In genomic region chr19:42725973-42726350, GRCm38 (mm10) we compare ENCODE assay signal across 21 mouse cellular contexts. TPM values are rescaled to one million over a fixed set of nuclear protein-coding genes. Genes with fewer than 3 reads are reported as not detected.
DNase-seq lines count a peak whose midpoint lies in the region; ATAC-seq and TF ChIP-seq lines count a peak whose summit lies in the region.
"Had no signal": no experiment of that assay in that cellular context is flagged by ENCODE, and none has a peak within 500 bp of the region (broad histone marks: within the 10 kb centered on the region; RNA-seq: fewer than 3 reads in every experiment).

No protein-coding gene starts in this region.

- H3K4me3 ChIP-seq in kidney, postnatal 0 days (replicated peaks; ENCODE audit: low read depth, low read length), result no peak overlapping the region
- H3K4me3 ChIP-seq in limb, embryonic 12.5 days (replicated peaks), result no peak overlapping the region
- no peak overlapping the region for H3K4me3 ChIP-seq in lung, adult 2 months (replicated peaks; ENCODE audit: extremely low read depth, low read depth, low read length)
- H3K4me3 ChIP-seq: embryonic facial prominence, embryonic 12.5 days; erythroblast, embryonic 14.5 days; hindbrain, embryonic 10.5 days; stomach, embryonic 15.5 days had no signal

- H3K9ac ChIP-seq in kidney, postnatal 0 days (ENCODE audit: low read depth, low read length), result no peak overlapping the region
- H3K9ac ChIP-seq in limb, embryonic 12.5 days (replicated peaks), result no peak overlapping the region
- H3K9ac ChIP-seq: embryonic facial prominence, embryonic 12.5 days; lung, embryonic 14.5 days; stomach, embryonic 15.5 days had no signal

- no peak for TF ChIP-seq POLR2A in lung, adult 2 months (IDR thresholded peaks at IDR 0.05; ENCODE audit: borderline replicate concordance, extremely low read depth, low read depth, low read length)

- H3K4me1 ChIP-seq in kidney, postnatal 0 days (replicated peaks; ENCODE audit: insufficient read depth, low read length), result 0 out of 2 replicates have a peak, but pooled peaks cover 5% of the 10 kb centered on the region
- peaks cover 51% of the 10 kb centered on the region for H3K4me1 ChIP-seq in limb, embryonic 12.5 days (replicated peaks)
- H3K4me1 ChIP-seq in lung, adult 2 months (ENCODE audit: control insufficient read depth, insufficient read depth, low read length), result no peaks in the 10 kb centered on the region

- ATAC-seq in kidney, postnatal 0 days (replicated peaks; ENCODE audit: low FRiP score, low read depth), result 0 out of 2 replicates have a peak, but pooled peaks have one; percentile 22
- ATAC-seq in limb, embryonic 12.5 days (ENCODE audit: insufficient number of reproducible peaks, insufficient read depth, low FRiP score, low TSS enrichment, low read depth), result no peak
- ATAC-seq: forebrain, embryonic 14.5 days had no signal

- H3K4me2 ChIP-seq in kidney, postnatal 0 days (ENCODE audit: low read length), result no peak overlapping the region
- no peak overlapping the region for H3K4me2 ChIP-seq in limb, embryonic 12.5 days
- H3K4me2 ChIP-seq: embryonic facial prominence, embryonic 12.5 days; liver, embryonic 11.5 days; lung, embryonic 14.5 days; stomach, embryonic 15.5 days had no signal

- WGBS in kidney, postnatal 0 days, result 45% methylated on average over 3 of the region's 3 CpGs
- 49% methylated on average over 3 of the region's 3 CpGs for WGBS in limb, embryonic 12.5 days
- WGBS in lung, adult 2 months, result 94% methylated on average over 3 of the region's 3 CpGs

- peak; percentile 20 for DNase-seq in adrenal gland, adult 8-10 months
- DNase-seq in adrenal gland, postnatal 4 days (ENCODE audit: low spot score in 2 of 2), result no peak
- DNase-seq in kidney, adult 18-20 months, result peak; percentile 54
- DNase-seq in kidney, postnatal 0 days (ENCODE audit: low spot score), result peak; percentile 43
- DNase-seq in gastrocnemius, postnatal 25 days, result no peak
- no peak for DNase-seq in lung, adult 2 months
- no peak for DNase-seq in right cerebral cortex, postnatal 4 days
- DNase-seq: gastrocnemius, postnatal 14 days; lung, embryonic 14.5 days; lung, postnatal 36 days; right cerebral cortex, postnatal 25 days; thymus, adult 2 months had no signal

- no peaks in the 10 kb centered on the region for H3K36me3 ChIP-seq in kidney, postnatal 0 days (ENCODE audit: insufficient read depth, low read length)
- H3K36me3 ChIP-seq in limb, embryonic 12.5 days, result no peaks in the 10 kb centered on the region
- H3K36me3 ChIP-seq: embryonic facial prominence, embryonic 12.5 days; hindbrain, embryonic 10.5 days; stomach, embryonic 15.5 days had no signal

- TF ChIP-seq CTCF in kidney, postnatal 0 days (IDR thresholded peaks at IDR 0.05; ENCODE audit: low read depth), result no peak
- TF ChIP-seq CTCF in lung, adult 2 months (IDR thresholded peaks at IDR 0.05; ENCODE audit: insufficient read depth, low read length), result no peak

- H3K27ac ChIP-seq in kidney, postnatal 0 days, result no peak overlapping the region
- H3K27ac ChIP-seq in limb, embryonic 12.5 days, result 0 out of 2 replicates have a peak overlapping the region, but pooled peaks have one; percentile 12
- H3K27ac ChIP-seq: embryonic facial prominence, embryonic 12.5 days; hindbrain, embryonic 10.5 days; hindbrain, postnatal 0 days; stomach, embryonic 15.5 days had no signal

- H3K9me3 ChIP-seq in kidney, postnatal 0 days (replicated peaks; ENCODE audit: low read length), result no peaks in the 10 kb centered on the region
- H3K9me3 ChIP-seq in limb, embryonic 12.5 days, result no peaks in the 10 kb centered on the region
- H3K9me3 ChIP-seq: embryonic facial prominence, embryonic 12.5 days; hindbrain, embryonic 10.5 days; stomach, embryonic 15.5 days had no signal

- no peaks in the 10 kb centered on the region for H3K27me3 ChIP-seq in kidney, postnatal 0 days (ENCODE audit: insufficient read depth, low read length)
- peaks cover 9% of the 10 kb centered on the region for H3K27me3 ChIP-seq in limb, embryonic 12.5 days
- H3K27me3 ChIP-seq: embryonic facial prominence, embryonic 12.5 days; stomach, embryonic 15.5 days had no signal

RNA-seq across cellular contexts. Expression of gene Pyroxd2, which starts 26.6 kb away (rescaled TPM):
- total RNA-seq in adrenal gland, adult 8-10 months (2022), result 10 to 100 TPM; 37.8 to 64.5 (median 50.9) TPM
- total RNA-seq in adrenal gland, postnatal 4 days (2021), result 10 to 100 TPM; 54.2 to 55.8 TPM
- polyA plus RNA-seq in kidney, postnatal 0 days (2015; fragmentation: Nextera tagmentation; extraction: Ambion mirVana), result 11.0 and 14.2 TPM in 2 replicates
- polyA plus RNA-seq in limb, embryonic 12.5 days (2016; fragmentation: Nextera tagmentation; extraction: Ambion mirVana), result 1.2 and 1.4 TPM in 2 replicates
- 1 to 10 TPM in 1 of 2 experiments, under 1 TPM in 1; 0.82 to 2.1 TPM for total RNA-seq in gastrocnemius, postnatal 25 days (2021)
- polyA plus RNA-seq in lung, adult 2 months (2012; rRNA removed), result 5.0 and 5.4 TPM in 2 replicates
- total RNA-seq: CH12.LX had no signal

RNA-seq across cellular contexts. Expression of gene Hps1, which starts 53.8 kb away (rescaled TPM):
- total RNA-seq in adrenal gland, adult 8-10 months (2022), result 10 to 100 TPM; 28.8 to 37.8 (median 31.0) TPM
- total RNA-seq in adrenal gland, postnatal 4 days (2021), result 10 to 100 TPM; 27.4 to 28.0 TPM
- 12.9 and 13.8 TPM in 2 replicates for polyA plus RNA-seq in kidney, postnatal 0 days (2015; fragmentation: Nextera tagmentation; extraction: Ambion mirVana)
- polyA plus RNA-seq in limb, embryonic 12.5 days (2016; fragmentation: Nextera tagmentation; extraction: Ambion mirVana), result 14.5 and 15.4 TPM in 2 replicates
- under 1 TPM; 0.72 to 0.99 TPM for total RNA-seq in gastrocnemius, postnatal 25 days (2021)
- 16.6 and 18.9 TPM in 2 replicates for polyA plus RNA-seq in lung, adult 2 months (2012; rRNA removed)

Comparison
In these comparisons a context has a peak if more than half of its experiments do, and no peak if none do; other contexts are left out.
1. DNase-seq: peak in adrenal gland, adult 8-10 months (single experiment), kidney, adult 18-20 months (single experiment) and kidney, postnatal 0 days (single experiment); none in adrenal gland, postnatal 4 days (0 of 2), gastrocnemius, postnatal 25 days (single experiment), lung, adult 2 months (single experiment) and right cerebral cortex, postnatal 4 days (single experiment).
2. RNA of gene Pyroxd2, which starts 26.6 kb away (total RNA-seq): 37.8 to 64.5 TPM in adrenal gland, adult 8-10 months and 54.2 to 55.8 TPM in adrenal gland, postnatal 4 days; 0.82 to 2.1 TPM in gastrocnemius, postnatal 25 days; every median in the first group is over 10 times any median in the second.
3. RNA of gene Hps1, which starts 53.8 kb away (total RNA-seq): 28.8 to 37.8 TPM in adrenal gland, adult 8-10 months and 27.4 to 28.0 TPM in adrenal gland, postnatal 4 days; 0.72 to 0.99 TPM in gastrocnemius, postnatal 25 days; every median in the first group is over 10 times any median in the second.